ENCODE assay signal across 8 mouse cellular contexts in the genomic region with DNA sequence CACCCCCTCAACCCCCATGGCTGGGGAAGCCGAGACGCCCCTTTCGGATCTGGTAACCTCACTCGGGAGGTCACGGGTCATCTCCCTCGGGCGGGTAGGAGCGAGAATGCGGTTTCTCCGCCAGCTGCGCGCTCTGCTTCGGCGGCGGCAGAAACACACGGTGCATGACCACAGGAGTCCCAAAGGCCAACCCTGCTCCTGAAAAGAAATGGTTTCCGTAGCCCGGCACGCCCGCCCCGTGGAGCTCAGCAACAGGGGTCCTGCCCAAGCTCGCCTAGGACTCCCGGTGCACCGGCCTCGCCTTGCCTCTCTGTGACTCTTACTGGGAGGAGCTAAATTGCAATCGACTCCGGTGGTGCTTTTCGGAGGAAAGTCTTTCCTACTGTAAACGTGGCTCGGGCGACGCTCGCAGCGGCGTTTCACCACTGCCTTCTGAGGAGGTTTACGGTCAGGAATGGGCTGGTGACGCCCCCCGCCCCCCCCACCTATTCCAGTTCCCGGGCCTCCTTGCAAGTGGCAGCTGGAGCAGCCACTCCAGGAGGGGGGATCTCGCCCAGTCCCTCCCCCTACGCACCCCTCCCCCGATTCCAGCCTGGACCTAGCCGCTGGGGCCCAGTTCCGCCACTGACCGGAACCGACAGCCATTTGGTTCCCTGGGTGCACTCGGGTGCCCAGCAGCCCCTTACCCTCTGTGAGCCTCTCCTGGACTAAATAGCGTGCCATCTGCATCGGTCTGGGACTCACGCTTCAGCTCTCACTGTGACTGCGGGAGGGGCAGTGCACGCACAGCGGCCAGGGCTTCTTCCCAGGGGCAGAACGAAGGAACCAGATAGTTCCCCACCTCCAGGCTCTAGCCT. TPM values are rescaled to one million over a fixed set of nuclear protein-coding genes. Genes with fewer than 3 reads are reported as not detected.
DNase-seq lines count a peak whose midpoint lies in the region; ATAC-seq and TF ChIP-seq lines count a peak whose summit lies in the region.

No protein-coding gene starts in this region.

- H3K36me3 ChIP-seq in forebrain, embryonic 13.5 days (ENCODE audit: poor library complexity, severe bottlenecking) = no peaks in the 10 kb centered on the region
- no peaks in the 10 kb centered on the region for H3K36me3 ChIP-seq in heart, postnatal 0 days (replicated peaks; ENCODE audit: control insufficient read depth, insufficient read depth, low read length)
- no peaks in the 10 kb centered on the region for H3K36me3 ChIP-seq in lung, embryonic 14.5 days (ENCODE audit: insufficient read depth)

- WGBS in forebrain, embryonic 13.5 days = under 1% methylated on average over 53 of the region's 54 CpGs
- under 1% methylated on average over 54 of the region's 54 CpGs for WGBS in heart, postnatal 0 days
- WGBS in lung, embryonic 14.5 days = under 1% methylated on average over 54 of the region's 54 CpGs

- H3K4me3 ChIP-seq in forebrain, embryonic 13.5 days = peak overlapping the region; percentile 54
- H3K4me3 ChIP-seq in heart, postnatal 0 days (ENCODE audit: low read depth, low read length) = peak overlapping the region; percentile 65
- H3K4me3 ChIP-seq in lung, embryonic 14.5 days (ENCODE audit: low read depth, low read length) = peak overlapping the region; percentile 58

- H3K4me1 ChIP-seq in forebrain, embryonic 13.5 days = peaks cover 30% of the 10 kb centered on the region
- no peaks in the 10 kb centered on the region for H3K4me1 ChIP-seq in heart, postnatal 0 days (ENCODE audit: control insufficient read depth, insufficient read depth)
- no peaks in the 10 kb centered on the region for H3K4me1 ChIP-seq in lung, embryonic 14.5 days (ENCODE audit: insufficient read depth)

- H3K9ac ChIP-seq in forebrain, embryonic 13.5 days = peak overlapping the region; percentile 70
- peak overlapping the region; percentile 68 for H3K9ac ChIP-seq in heart, postnatal 0 days (replicated peaks; ENCODE audit: low read depth, low read length)
- peak overlapping the region; percentile 70 for H3K9ac ChIP-seq in lung, embryonic 14.5 days

- ATAC-seq in CD4-positive, CD25-positive, alpha-beta regulatory T cell, adult 4 months = peak; percentile 38
- peak; percentile 53 for ATAC-seq in forebrain, embryonic 13.5 days
- peak; percentile 66 for ATAC-seq in heart, postnatal 0 days (ENCODE audit: insufficient read depth, low read depth)
- ATAC-seq in lung, embryonic 14.5 days (ENCODE audit: insufficient read depth) = peak; percentile 65

- no peaks in the 10 kb centered on the region for H3K27me3 ChIP-seq in forebrain, embryonic 13.5 days
- H3K27me3 ChIP-seq in heart, postnatal 0 days (ENCODE audit: control insufficient read depth, insufficient read depth, low read length) = no peaks in the 10 kb centered on the region
- H3K27me3 ChIP-seq in lung, embryonic 14.5 days (ENCODE audit: insufficient read depth, low read length) = no peaks in the 10 kb centered on the region

- TF ChIP-seq EP300 in heart, postnatal 0 days (IDR thresholded peaks at IDR 0.05; ENCODE audit: low read depth) = peak; percentile 74

- H3K9me3 ChIP-seq in forebrain, embryonic 13.5 days (replicated peaks) = no peaks in the 10 kb centered on the region; the same call in 1 of the 2 replicates
- no peaks in the 10 kb centered on the region for H3K9me3 ChIP-seq in heart, postnatal 0 days (replicated peaks; ENCODE audit: control insufficient read depth, low read length)
- H3K9me3 ChIP-seq in lung, embryonic 14.5 days (ENCODE audit: low read depth, low read length) = no peaks in the 10 kb centered on the region

- TF ChIP-seq CTCF in heart, postnatal 0 days (IDR thresholded peaks at IDR 0.05; ENCODE audit: low read depth) = no peak
- no peak for TF ChIP-seq CTCF in lung, embryonic 14.5 days (IDR thresholded peaks at IDR 0.05; ENCODE audit: low read depth)

- H3K4me2 ChIP-seq in forebrain, embryonic 13.5 days = peak overlapping the region; percentile 74
- H3K4me2 ChIP-seq in heart, postnatal 0 days (ENCODE audit: low read depth, low read length) = peak overlapping the region; percentile 93
- H3K4me2 ChIP-seq in lung, embryonic 14.5 days = peak overlapping the region; percentile 73

- peak overlapping the region; percentile 95 for H3K27ac ChIP-seq in forebrain, embryonic 13.5 days
- peak overlapping the region; percentile 97 for H3K27ac ChIP-seq in heart, postnatal 0 days (ENCODE audit: low read depth)
- H3K27ac ChIP-seq in lung, embryonic 14.5 days (ENCODE audit: low read depth) = peak overlapping the region; percentile 95

- DNase-seq in c-Kit-positive CD71-positive TER-119-positive erythroid progenitor cells, embryonic 14.5 days (ENCODE audit: low spot score) = peak; percentile 53
- peak; percentile 87 for DNase-seq in heart, postnatal 0 days (ENCODE audit: low spot score)
- DNase-seq in kidney, postnatal 4 days = peak; percentile 86 to 90
- DNase-seq in lung, embryonic 14.5 days = peak; percentile 89
- peak; percentile 75 for DNase-seq in ovary, postnatal 10 days (ENCODE audit: low spot score)
- peak; percentile 81 for DNase-seq in thymus, postnatal 0 days (ENCODE audit: low spot score)

RNA-seq across cellular contexts. Expression of a gene that starts 4.9 kb away (rescaled TPM):
- under 1 TPM; 0.18 to 0.82 TPM for polyA plus RNA-seq in CD4-positive, CD25-positive, alpha-beta regulatory T cell, adult 4 months (2017; shearing (Covaris generic))
- polyA plus RNA-seq in forebrain, embryonic 13.5 days (2015; fragmentation: Nextera tagmentation; extraction: Ambion mirVana) = 170 and 218 TPM in 2 replicates
- total RNA-seq in heart, postnatal 0 days (2014; rRNA removed; ENCODE audit: low replicate concordance) = 87.0 and 98.3 TPM in 2 replicates
- polyA plus RNA-seq in heart, postnatal 0 days (2015; fragmentation: Nextera tagmentation; extraction: Ambion mirVana) = 44.5 and 55.5 TPM in 2 replicates
- polyA plus RNA-seq in lung, embryonic 14.5 days (2014; fragmentation: Nextera tagmentation; extraction: Ambion mirVana) = 93.2 and 97.5 TPM in 2 replicates
- polyA plus RNA-seq in thymus, postnatal 0 days (2015; fragmentation: Nextera tagmentation; extraction: Ambion mirVana) = 80.1 and 111 TPM in 2 replicates

Comparison
In these comparisons a context has a peak if more than half of its experiments do, and no peak if none do; other contexts are left out.
1. Peak in every context shown above with its lines: DNase-seq, ATAC-seq, H3K4me3 ChIP-seq and H3K27ac ChIP-seq.
2. RNA of a gene that starts 4.9 kb away (polyA plus RNA-seq): 170 to 218 TPM in forebrain, embryonic 13.5 days, 80.1 to 111 TPM in thymus, postnatal 0 days, 93.2 to 97.5 TPM in lung, embryonic 14.5 days and 44.5 to 55.5 TPM in heart, postnatal 0 days; 0.18 to 0.82 TPM in CD4-positive, CD25-positive, alpha-beta regulatory T cell, adult 4 months; every median in the first group is over 10 times any median in the second.